Mouse (Mus musculus): ENCODE results near the gene Gm21732. TPM values are rescaled to one million over a fixed set of nuclear protein-coding genes. Genes with fewer than 3 reads are reported as not detected.
"Not testable (repeated sequence)": the region's sequence is repeated elsewhere in the genome, so short reads cannot be mapped to it uniquely, and the experiment has no call there.

Gene Gm21732
- polyA plus RNA-seq (2014; fragmentation: Nextera tagmentation; extraction: Ambion mirVana) = not detected in 2 replicates

GRCm38 (mm10) chrY:38575591-38575990 is at the start of gene Gm21732:
Gm21732 (minus strand) TSS chrY:38575691.
- H3K36me3 ChIP-seq (ENCODE audit: control insufficient read depth, insufficient read depth, low read length); H3K4me1 ChIP-seq (ENCODE audit: control insufficient read depth, insufficient read depth, low read length); H3K9ac ChIP-seq (replicated peaks; ENCODE audit: low read depth, low read length); ATAC-seq (ENCODE audit: insufficient number of reproducible peaks, insufficient read depth, low FRiP score, low read depth); H3K4me3 ChIP-seq (ENCODE audit: low read depth, low read length); H3K4me2 ChIP-seq (replicated peaks; ENCODE audit: low read depth, low read length); H3K9me3 ChIP-seq (ENCODE audit: control insufficient read depth, low read depth, low read length); H3K27ac ChIP-seq (ENCODE audit: low read length); H3K27me3 ChIP-seq (ENCODE audit: control insufficient read depth, insufficient read depth, low read length): not testable (repeated sequence)
- no CpG with 5 or more reads among the region's 2 CpGs for WGBS

Other genes with a start within 250 kb of the Gm21732 start
- not detected in 2 replicates for gene Gm20897, start 73.5 kb downstream of the Gm21732 start, polyA plus RNA-seq (2014; fragmentation: Nextera tagmentation; extraction: Ambion mirVana)